Mouse (Mus musculus) hematopoietic stem cell, adult 5-6 weeks (primary cell): ENCODE results near the gene Cryba4. TPM values are rescaled to one million over a fixed set of nuclear protein-coding genes. Genes with fewer than 3 reads are reported as not detected.

Experiments
- ATAC-seq, 2 experiments: fragments of 125-278 bp in 1 of 2; replicated peaks in 1 of 2; 2 replicates each; pipeline ENCODE4 v1.8.0; 2016 to 2017; ENCODE audit warnings: inconsistent platforms in 2 of 2, mild to moderate bottlenecking in 2 of 2, moderate number of reproducible peaks in 2 of 2, low read depth in 1 of 2, moderate TSS enrichment in 1 of 2; ENCODE audit not compliant: low FRiP score in 2 of 2, poor library complexity in 2 of 2, severe bottlenecking in 2 of 2, insufficient read depth in 1 of 2, low TSS enrichment in 1 of 2
- total RNA-seq: library from RNA; stranded (forward); fragments of 172-1452, 232-1000 nt; gene quantifications from 2 replicates; pipeline ENCODE4 v1.2.3, GENCODE M21; 2017

The Cryba4 gene
- total RNA-seq, 1 experiment from 2014 or later: not detected

DNA sequence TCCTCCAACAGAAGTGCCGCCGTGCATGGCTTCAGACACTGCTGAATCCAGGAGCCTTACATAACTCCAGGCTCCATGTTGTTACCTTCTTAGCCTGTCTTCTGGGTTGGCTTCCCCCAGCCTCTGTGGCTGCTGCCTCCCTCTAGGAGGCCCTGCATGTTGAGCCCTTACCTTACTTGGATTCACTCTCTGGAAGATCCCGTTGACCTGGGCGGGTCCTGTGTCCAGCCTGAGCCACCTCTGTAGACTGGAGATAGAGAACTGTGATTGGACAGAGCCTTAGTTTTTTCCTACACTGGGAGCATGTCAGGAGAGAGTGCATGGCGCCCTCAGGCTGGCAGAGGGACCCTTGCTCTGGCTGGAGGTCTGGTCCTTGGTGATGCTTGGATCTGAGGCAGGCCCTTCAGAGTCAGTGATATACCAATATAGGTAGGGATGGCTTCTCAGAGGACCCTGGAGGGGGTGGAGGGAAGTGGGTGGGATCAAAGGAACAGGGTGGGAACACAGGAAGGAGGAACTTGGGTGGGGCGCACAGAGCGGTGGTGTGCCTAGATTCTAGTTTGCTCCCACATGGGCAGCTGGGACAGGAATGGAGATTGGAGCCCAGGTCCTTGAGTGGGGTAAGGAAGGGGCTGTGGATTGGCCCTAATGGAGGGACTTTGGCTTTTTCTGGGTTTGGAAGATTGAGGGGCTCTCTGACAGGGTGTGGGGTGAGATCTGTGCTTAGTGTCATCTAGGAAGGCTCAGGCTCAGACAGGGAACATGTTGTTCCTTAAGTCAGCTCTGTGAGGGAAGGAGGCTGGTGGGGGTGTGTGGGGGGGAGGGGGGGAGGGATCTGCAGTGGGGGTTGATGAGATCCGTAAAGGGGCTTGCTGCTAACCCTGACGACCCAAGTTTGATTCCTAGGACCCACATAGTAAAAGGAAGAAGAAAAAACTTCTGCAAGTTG lies 36.1 kb upstream of the Cryba4 start:
- no peak for ATAC-seq

DNA sequence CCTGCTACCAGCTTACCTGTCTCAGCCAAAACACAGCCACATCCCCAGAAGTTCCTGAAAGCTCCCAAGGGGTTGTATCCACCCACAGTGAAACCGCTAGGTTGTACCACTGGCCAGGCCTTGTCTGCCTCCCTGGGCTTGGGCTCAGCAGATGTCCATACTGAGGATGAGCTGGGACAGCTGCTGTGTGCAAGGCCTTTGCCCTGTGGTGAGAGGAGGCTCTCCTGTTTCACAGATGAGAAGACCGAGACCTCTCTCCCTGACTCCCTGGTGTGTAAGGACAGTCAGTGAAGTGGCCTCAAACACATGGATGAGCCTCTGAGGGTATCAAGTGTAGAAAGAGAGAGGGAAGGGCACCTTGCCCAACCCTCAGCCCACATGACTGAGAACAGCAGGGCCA lies 35.3 kb upstream of the Cryba4 start:
- ATAC-seq: no peak; a peak in 1 of 4 replicates

DNA sequence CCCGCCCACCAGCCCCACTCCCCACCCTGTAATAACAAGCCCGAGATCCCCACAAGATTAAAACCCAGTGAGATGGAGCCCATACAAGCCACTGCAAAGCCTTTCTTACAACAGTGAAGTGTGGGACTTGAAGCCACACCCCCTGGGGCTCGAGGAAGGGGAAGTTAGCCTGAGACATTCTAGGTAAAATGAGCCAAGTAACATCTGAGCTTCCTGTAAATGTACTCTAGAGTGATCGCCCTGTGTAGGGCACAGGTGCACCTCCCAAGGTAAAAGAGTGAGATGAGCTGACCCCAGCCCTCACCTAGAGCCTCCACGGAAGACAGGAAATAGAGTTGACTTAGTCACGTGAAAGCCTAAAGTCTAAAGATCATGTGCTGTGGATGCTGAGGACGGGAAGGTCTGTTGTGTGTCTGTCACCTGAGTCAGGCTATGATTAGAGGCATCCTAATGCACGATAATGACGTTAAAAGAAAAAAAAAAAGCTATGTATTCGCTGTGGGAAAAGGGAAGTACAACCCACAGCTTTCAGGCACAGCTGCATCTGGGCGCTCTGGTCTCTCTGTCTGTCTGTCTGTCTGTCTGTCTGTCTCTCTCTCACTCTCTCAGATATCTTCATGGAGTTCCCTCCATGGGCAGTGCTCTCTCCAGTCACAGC lies 34.8 kb upstream of the Cryba4 start:
- ATAC-seq: peak; percentile 65 to 74

DNA sequence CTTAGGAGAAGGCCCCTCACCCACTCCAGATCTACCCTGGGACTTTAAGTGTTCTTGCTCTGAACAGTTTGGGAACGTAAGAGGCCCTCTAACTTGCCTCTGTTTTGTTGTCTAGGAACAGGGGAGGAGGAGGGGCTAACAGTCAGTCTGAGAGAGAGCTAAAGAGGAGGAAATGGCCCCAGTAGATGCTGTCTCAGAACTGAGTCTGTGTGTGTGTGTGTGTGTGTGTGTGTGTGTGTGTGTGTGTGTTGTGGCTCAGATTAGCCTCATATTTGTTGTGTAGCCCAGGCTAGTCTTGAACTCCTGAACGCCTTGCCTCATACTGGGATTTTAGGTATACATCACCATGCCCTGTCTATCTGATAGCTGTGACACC lies 34.3 kb upstream of the Cryba4 start:
- ATAC-seq: no peak

DNA sequence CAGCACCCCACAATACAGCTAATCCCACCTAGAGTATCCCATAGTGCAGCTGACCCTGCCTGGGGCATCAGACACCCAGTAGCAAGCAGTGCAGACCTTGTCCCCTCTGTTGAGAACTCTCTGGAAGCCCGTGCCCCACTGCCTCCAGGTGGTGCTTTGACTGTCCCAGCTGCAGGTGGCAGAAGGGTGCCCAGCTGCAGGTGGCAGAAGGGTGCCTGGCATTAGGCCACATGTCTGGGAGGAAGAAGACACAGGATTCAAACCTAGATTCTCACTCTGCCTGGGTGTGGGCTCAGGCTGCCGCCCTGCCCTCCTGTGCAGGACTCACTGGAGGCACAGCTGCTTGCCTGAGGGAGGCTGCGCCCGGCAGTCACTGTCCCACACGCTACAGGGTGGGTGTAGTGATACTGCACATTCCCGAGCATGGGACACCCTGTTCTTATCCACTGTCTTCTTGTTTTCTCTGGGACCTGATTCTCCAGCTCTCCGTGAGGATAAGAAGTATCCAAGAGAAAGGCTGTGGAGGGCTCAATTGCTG lies 33.3 kb upstream of the Cryba4 start:
- no peak for ATAC-seq

DNA sequence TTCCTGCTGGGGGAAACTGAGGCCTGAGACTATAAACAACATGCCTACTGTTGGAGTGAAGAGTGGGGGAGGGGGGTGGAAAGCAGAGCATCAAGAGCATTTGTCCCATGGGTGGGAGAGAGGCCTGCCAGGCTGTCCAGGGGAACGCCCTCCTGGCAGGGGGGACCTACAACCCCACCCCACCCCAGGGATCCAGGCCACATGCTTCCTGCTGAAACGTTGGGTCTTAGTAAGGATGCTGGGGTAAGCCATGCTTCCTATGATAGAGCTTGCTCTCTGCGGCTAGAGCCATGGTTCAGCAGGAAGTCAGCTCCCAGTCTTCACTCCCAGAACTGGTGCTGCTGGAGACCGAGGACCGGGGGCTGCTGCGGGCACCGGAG lies 31.9 kb upstream of the Cryba4 start:
- ATAC-seq: no peak

DNA sequence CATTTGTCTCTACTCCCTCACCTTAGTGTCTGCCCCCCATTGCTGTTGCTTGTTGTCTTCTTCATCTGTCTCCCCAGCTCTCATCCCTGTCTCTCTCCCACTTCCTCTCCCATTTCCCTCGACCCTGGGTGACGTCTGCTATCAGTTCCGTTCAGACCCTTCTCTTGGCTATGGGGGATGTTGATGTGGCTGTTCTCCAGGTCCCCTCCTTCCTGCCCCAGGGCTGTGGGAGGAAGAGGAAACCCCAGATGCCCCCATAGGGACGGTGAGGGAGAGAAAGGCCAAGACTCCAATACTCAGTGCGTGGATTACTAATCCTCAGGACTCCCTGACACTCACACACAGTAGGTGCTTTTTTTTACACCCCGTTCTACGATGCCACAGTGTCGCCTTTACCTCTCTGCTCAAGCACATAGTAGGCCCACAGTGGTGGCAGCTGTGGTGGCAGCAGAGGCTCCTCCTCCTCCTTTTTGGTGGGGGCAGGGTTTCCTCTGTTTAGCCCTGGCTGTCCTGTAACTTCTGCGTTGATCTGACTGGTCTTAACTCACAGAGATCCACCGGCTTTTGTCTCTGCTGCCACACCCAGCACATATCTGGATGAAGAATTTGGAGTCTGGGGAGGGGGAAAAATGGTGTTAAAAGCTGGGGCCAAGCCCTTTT lies 31.4 kb upstream of the Cryba4 start:
- 0 out of 4 replicates have a peak, but pooled peaks of 1 of the 2 experiments have one; percentile 18 for ATAC-seq

DNA sequence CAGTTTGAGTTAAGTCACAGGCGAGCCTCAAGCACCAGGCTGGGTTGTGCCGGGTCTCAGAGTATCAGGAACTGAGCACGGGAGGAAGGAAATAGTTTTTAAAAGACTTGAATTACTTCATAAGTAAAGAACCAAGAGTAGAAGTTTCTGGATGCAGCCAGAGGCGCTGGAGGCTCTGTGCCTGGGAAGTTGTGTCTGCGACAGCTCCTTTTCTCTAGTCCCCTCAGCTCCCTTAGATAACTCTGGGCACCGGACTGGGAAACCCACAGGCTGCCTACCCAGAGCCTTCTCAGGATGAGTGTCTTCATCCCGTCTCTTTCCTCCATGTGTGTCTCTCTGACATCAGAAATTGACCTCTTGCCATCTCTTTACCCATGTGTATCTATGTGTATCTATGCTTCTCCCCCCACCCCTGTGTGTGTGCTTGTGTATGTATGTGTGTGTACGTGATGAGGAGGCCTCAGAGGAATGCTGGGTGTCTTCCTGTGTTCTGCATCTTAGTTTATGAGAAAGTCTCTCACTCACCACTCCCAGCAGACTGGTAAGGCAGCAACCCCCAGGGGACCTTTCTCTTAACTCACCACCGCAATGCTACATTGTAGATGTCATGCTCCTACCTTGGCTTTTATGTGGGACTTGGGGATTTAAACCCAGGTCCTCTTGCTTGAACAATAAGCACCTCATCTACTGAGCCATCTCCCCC lies 30.6 kb upstream of the Cryba4 start:
- no peak for ATAC-seq

DNA sequence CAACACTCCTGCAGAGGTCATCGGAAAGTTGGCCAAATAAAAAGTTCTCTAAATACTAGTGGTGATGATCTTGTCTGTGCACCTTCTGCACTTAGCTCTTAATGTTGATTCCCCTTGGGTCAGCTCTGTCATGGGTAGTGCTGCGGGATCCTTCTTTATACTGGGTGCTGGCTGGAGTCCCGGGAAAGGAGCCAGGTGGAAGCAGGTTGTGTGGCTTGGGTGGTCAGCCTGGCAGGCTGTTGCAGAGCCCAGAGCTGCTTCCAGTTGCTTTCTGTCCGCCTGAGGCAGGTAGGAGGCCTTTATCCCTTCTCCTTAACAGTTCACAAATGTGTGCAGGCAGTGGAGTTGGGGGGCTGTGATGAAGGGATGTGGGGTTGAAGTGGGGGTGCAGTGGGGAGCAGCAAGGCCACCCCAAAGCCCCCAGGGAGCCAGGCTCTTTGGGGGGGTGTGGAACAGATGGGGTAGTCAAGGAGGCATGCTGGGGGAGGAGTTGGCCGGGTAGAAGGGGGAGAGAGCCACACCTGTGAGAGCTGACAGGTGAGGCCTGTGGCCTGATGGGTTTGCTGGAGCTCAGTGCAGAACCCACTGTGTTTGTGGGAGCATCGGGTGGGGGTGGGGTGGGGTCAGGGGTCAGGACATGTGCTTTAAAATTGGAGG lies 29.9 kb upstream of the Cryba4 start:
- ATAC-seq: no peak

DNA sequence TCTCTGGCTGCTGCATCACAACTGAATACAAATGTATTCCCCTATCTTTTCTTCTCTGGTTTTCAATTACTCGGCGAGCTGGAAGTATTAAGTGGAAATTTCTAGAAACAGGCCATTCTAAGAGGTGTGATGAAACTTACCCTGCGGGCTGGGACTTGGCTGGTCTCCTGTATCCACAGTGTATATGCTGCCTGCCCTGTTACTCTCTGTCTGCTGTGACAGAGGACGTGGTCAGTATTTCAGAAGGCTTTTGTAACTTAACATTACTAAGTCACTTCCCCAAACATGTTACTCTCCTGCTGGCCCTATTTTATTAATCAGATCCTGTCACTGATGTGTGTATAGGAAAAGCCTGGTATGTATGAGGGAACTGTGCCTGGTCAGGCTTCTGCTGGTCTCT lies 29.4 kb upstream of the Cryba4 start:
- ATAC-seq: no peak; a peak in 1 of 4 replicates

DNA sequence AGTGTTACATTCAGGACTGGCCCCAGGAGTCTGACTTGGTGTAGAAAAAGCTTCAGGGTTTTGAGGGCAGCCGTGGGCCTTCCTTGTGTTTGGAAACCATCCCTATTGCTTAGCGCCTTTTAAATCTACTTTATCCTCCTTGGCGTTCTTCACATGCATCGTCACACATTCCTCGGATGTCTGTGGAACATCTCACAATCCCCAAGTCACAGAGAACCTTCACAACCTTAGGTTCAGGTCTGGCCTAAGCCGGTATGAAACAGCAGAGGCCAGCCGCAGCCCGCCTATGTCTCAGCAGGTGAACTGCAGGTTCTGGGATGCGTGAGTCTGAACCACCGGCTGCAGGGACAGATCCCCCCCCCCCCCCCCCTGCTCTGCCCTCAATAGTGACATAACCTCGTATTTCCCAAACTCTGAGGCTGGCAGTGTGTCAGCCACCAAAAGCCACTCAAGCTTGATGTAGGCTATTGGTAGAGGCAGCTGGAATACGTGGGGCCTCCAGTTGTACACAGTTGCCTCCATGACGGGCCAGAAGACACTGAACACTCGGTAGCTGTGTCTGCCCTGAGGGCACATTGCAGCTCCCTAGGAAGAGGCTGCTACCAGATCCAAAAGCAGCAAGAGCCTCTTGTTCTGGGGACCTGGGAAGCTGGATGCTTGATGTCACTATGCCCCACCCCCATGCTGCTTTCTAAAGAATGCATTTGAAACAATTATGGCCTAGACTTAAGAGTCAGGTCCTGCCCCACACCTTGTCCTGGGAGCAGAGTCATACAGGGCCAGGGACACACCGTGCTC lies 28.7 kb upstream of the Cryba4 start:
- ATAC-seq: no peak

DNA sequence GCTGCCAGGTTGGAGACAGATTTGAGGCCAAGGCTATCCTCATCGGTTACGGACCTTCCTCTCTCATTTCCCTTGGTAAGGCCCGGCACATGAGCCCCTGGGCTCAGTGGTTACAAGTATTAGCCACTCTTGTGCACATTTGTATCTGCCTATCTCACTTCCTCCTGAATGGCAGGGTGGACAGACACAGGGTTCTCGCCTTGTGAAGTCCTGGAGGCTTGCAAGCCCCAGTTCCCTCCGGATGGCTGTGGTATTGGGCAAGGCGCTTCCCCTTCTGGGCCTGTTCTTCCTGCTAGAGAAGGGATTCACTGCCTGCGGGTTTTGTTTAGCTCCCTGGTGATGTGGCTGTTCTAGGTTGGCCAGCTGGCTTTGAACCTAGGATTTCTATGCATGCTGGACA lies 27.8 kb upstream of the Cryba4 start:
- peak; percentile 9 to 37; a peak in 3 of 4 replicates for ATAC-seq

DNA sequence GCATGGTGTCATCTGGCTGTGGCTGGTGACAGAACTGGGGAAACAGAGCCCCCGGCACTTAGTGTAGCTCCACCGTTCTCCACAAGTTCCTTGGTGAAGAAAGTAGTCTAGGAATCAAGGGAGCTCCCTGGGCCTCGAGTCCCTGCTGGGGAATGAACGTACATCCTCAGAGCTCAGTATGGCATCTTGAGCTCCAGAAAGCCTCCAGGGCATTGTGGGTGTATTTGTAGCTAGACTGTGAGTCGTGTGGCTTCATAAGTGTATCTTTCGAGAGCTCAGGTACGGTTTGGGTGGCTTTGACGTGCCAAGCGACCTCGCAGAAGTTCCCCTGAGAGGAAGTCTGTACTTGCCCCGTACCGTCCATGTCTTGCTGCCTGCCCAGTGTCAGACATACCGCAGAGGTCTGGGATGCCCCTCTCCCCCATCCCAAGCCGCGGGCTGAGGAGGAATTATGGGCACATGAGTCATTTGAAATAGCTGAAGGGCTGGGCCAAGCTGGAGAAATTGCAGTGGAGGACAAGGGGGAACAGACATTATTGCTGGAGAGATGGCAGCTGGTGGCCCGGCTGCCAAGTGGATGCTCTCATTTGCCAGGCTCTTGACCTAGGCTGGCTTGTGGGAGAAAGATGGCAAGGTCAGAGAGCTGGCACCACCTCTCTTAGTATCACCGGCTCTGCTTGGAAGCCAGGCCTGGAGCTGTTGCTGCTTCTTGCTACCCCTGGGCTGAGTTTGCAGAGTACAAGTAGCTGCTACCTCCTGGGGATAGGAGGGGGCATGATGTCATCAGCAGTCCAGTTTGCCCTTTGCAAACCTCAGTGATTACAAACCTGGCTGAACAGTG lies 27.1 kb upstream of the Cryba4 start:
- ATAC-seq: no peak

DNA sequence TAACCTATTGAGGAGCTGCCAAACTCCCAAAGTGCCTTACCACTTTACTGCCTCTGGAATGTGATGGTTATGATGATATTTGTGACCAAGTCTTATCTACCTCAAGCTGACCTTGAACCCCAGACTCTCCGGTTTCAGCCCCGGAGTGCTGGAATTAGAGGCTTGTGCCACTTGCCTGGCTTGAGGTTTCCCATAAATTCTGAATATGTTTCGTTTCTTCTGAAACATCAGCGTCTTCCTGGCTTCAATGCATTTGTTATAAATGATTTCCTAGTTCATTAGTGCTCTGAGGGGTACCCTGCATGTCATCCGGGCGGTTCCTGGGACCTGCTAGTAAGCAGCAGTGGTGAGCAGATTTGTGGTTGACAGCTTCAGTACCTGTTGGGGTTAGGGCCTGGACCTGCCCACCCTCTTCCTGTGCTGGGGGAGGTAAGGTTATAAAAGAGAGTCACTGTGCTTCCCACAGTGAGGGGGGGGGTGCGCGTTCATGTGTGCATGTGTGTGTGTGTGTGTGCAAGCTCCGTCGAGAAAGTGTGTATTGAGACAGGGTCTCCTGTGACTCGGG lies 25.7 kb upstream of the Cryba4 start:
- ATAC-seq: no peak

DNA sequence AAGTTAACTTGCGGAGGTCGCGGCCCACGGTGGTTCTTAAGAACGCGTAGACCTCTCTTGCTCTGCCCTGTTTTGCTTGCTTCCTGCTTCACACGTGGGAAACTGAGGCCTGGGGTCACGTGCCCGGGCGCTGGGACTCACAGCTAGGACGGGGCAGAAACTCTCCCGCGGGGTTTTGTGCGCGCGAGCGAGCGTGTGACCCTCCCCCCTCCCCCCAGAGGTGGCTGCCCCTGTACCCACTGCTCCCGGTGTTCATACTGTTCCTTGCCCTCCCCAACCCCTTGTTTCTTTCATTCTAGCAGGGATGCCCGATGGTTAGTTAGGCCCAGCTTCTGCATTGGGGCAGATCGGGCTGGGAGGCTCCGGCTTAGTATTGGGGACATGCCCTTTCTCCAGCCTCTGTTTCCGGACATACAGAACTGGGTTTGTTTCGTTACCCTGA lies 24.6 kb upstream of the Cryba4 start:
- ATAC-seq: no peak
